Mouse (Mus musculus) spleen, adult 2 months (tissue): Measurements from ENCODE around the gene Sorcs1.

Source experiments
- CTCF ChIP-seq: fragments of 200-500 bp; IDR thresholded peaks from 2 replicates; pipeline ENCODE4 v1.5.1; 2011; ENCODE audit warnings: mild to moderate bottlenecking, inconsistent platforms; ENCODE audit not compliant: insufficient read depth, insufficient read length, insufficient replicate concordance; ENCODE audit errors: extremely low read depth
- POLR2A ChIP-seq: fragments of 200-500 bp; IDR thresholded peaks from 2 replicates; pipeline ENCODE4 v1.6.1; 2011; ENCODE audit warnings: low read depth, low read length, inconsistent platforms

- TF ChIP-seq POLR2A: no peak
- no peak for TF ChIP-seq CTCF
Measured at GRCm38 (mm10) chr19:50264450-50264849, 414.0 kb downstream of the Sorcs1 start.
